Mouse (Mus musculus): ENCODE measurements at regions not wholly inside any gene's neighbourhood (a gene's known extent, or its start where the extent isn't known, plus 50 kb on each side); places are given as distances from the start of the nearest gene placed in this dataset.
"Not testable (repeated sequence)": the region's sequence is repeated elsewhere in the genome, so short reads cannot be mapped to it uniquely, and the experiment has no call there.

DNA sequence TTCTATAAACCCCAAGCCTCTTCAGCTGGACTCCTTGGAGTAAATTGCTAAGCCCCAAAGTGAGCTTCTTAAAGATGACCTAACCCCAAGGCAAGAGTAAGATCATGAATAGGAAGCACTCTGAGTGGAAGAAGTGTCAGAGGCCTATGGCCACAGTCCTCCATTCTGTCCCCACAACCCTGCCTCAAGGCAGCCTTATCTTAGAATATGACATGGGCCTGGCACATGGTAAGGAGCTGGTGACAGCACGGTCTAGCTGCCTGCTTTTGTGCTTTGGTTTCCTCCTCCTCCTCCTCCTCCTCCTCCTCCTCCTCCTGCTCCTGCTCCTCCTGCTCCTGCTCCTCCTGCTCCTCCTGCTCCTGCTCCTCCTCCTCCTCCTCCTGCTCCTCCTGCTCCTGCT is 73.6 kb downstream of the Vcpkmt start:
- H3K9me3 ChIP-seq (ENCODE audit: control insufficient read depth, low read length); H3K36me3 ChIP-seq (ENCODE audit: control insufficient read depth, insufficient read depth, low read length); H3K9ac ChIP-seq (ENCODE audit: low read length); H3K4me3 ChIP-seq (ENCODE audit: low read length); H3K27ac ChIP-seq (ENCODE audit: low read length); ATAC-seq (ENCODE audit: low read depth); H3K4me2 ChIP-seq (ENCODE audit: low read depth, low read length); H3K27me3 ChIP-seq (ENCODE audit: control insufficient read depth, insufficient read depth, low read depth, low read length); H3K4me1 ChIP-seq (replicated peaks; ENCODE audit: control insufficient read depth, insufficient read depth, low read length): not testable (repeated sequence)
- WGBS = 69% methylated on average over 1 of the region's 1 CpGs

GRCm38 (mm10) chr12:69507906-69508305 is 74.9 kb downstream of the Vcpkmt start:
- Histone ChIP-seq H3K9me3 (ENCODE audit: control insufficient read depth, low read length) (no peaks in the 10 kb centered on the region; the same call in 1 of the 2 replicates), H3K9ac (ENCODE audit: low read length) (no peak overlapping the region), H3K4me1 (replicated peaks; ENCODE audit: control insufficient read depth, insufficient read depth, low read length) (peaks cover 2% of the 10 kb centered on the region), H3K36me3 (ENCODE audit: control insufficient read depth, insufficient read depth, low read length) (no peaks in the 10 kb centered on the region), H3K27ac (ENCODE audit: low read length) (no peak overlapping the region), H3K27me3 (ENCODE audit: control insufficient read depth, insufficient read depth, low read depth, low read length) (no peaks in the 10 kb centered on the region), H3K4me3 (ENCODE audit: low read length) (no peak overlapping the region), H3K4me2 (ENCODE audit: low read depth, low read length) (no peak overlapping the region)
- no peak for ATAC-seq (ENCODE audit: low read depth)
- WGBS = 89% methylated on average over 6 of the region's 6 CpGs

- Histone ChIP-seq H3K4me1 (replicated peaks; ENCODE audit: control insufficient read depth, insufficient read depth, low read length) (peaks cover 8% of the 10 kb centered on the region), H3K36me3 (ENCODE audit: control insufficient read depth, insufficient read depth, low read length) (no peaks in the 10 kb centered on the region), H3K9me3 (ENCODE audit: control insufficient read depth, low read length) (no peaks in the 10 kb centered on the region; the same call in 1 of the 2 replicates), H3K4me2 (ENCODE audit: low read depth, low read length) (no peak overlapping the region), H3K27ac (ENCODE audit: low read length) (no peak overlapping the region), H3K4me3 (ENCODE audit: low read length) (no peak overlapping the region), H3K27me3 (ENCODE audit: control insufficient read depth, insufficient read depth, low read depth, low read length) (no peaks in the 10 kb centered on the region), H3K9ac (ENCODE audit: low read length) (no peak overlapping the region)
- ATAC-seq (ENCODE audit: low read depth) = peak; percentile 29; the same call in 1 of the 2 replicates
- WGBS = 56% methylated on average over 3 of the region's 3 CpGs
Measured at GRCm38 (mm10) chr12:69507333-69507732, 75.5 kb downstream of the Vcpkmt start.

- peak; percentile 3; the same call in 1 of the 2 replicates for ATAC-seq (ENCODE audit: low read depth)
- H3K9ac ChIP-seq (ENCODE audit: low read length) = peak overlapping the region; percentile 65
- H3K9me3 ChIP-seq (ENCODE audit: control insufficient read depth, low read length) = no peaks in the 10 kb centered on the region; the same call in 1 of the 2 replicates
- H3K4me1 ChIP-seq (replicated peaks; ENCODE audit: control insufficient read depth, insufficient read depth, low read length) = peaks cover 26% of the 10 kb centered on the region
- H3K27me3 ChIP-seq (ENCODE audit: control insufficient read depth, insufficient read depth, low read depth, low read length) = no peaks in the 10 kb centered on the region
- no peaks in the 10 kb centered on the region for H3K36me3 ChIP-seq (ENCODE audit: control insufficient read depth, insufficient read depth, low read length)
- H3K4me2 ChIP-seq (ENCODE audit: low read depth, low read length) = peak overlapping the region; percentile 54
- peak overlapping the region; percentile 28 for H3K4me3 ChIP-seq (ENCODE audit: low read length)
- peak overlapping the region; percentile 99 for H3K27ac ChIP-seq (ENCODE audit: low read length)
- 53% methylated on average over 6 of the region's 6 CpGs for WGBS
Measured at GRCm38 (mm10) chr12:69502706-69503070, 80.1 kb downstream of the Vcpkmt start.

DNA sequence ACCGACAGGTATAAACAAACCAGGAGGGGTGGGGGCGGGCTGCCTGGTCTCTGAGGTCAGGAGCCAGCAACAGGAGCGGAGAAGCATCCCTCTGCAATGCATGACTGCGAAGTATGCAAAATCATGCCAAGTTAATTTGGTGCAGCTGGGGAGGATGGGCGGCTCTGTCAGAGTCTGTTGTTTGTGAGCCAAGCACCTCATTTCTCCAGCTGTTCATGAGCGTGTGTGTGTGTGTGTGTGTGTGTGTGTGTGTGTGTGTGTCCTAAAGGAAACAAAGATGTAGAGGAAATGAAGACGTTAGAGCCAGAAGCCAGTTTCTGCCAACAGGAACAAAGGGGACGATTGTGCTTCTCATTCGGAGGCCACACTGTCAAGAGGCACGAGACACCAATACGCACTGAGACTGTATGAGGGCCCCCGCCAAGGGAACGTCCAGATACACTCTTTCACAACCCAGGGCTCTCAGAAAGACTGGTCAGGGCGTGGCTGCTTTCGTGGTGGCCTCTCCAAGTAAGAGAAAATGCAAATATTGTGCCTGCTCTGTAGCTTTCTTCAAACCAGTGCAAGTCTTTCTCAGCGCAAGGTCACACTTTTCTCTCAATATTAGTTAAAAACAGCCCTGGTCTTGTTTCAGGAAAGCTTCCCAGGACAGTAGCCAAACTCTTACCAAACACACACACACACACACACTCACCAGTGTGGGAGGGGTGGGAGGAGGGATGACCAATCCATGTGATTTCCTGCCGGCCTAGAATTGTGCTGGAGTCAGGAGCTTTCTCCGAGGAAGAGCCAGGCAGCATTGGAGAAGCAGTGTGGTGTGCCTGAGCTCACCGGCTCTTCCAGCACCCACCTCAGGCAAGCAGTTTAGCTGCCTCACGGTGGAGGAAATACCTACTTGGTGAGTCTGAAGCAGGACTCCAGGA is 80.8 kb downstream of the Vcpkmt start:
- Histone ChIP-seq H3K4me2 (ENCODE audit: low read depth, low read length) (peak overlapping the region; percentile 54), H3K9ac (ENCODE audit: low read length) (peak overlapping the region; percentile 65), H3K4me1 (replicated peaks; ENCODE audit: control insufficient read depth, insufficient read depth, low read length) (peaks cover 26% of the 10 kb centered on the region), H3K27ac (ENCODE audit: low read length) (peak overlapping the region; percentile 99), H3K9me3 (ENCODE audit: control insufficient read depth, low read length) (no peaks in the 10 kb centered on the region; the same call in 1 of the 2 replicates), H3K36me3 (ENCODE audit: control insufficient read depth, insufficient read depth, low read length) (no peaks in the 10 kb centered on the region), H3K4me3 (ENCODE audit: low read length) (peak overlapping the region; percentile 28), H3K27me3 (ENCODE audit: control insufficient read depth, insufficient read depth, low read depth, low read length) (no peaks in the 10 kb centered on the region)
- peak; percentile 90 for ATAC-seq (ENCODE audit: low read depth)
- 4% methylated on average over 20 of the region's 20 CpGs for WGBS

DNA sequence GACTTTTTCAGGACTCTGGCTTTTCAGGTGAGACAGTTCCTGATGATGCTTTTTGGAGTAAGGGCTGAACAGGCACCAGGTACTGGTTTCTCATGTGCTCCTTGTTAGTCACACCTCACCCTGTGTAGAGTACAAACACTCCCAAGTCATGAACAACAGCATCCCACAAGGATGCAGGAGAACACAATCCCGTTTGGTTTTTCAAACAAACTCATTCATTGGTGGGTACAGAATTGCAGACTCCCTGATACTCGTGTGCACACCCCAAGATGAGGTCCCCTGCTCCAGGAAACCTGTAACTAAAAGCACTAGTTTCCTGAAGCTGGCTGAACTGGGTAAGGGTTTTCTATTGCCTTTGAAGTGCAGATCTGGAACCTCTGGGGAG is 81.5 kb downstream of the Vcpkmt start:
- no peaks in the 10 kb centered on the region for H3K27me3 ChIP-seq (ENCODE audit: control insufficient read depth, insufficient read depth, low read depth, low read length)
- no peaks in the 10 kb centered on the region for H3K36me3 ChIP-seq (ENCODE audit: control insufficient read depth, insufficient read depth, low read length)
- peak overlapping the region; percentile 54; the same call in 1 of the 2 replicates for H3K4me2 ChIP-seq (ENCODE audit: low read depth, low read length)
- peak overlapping the region; percentile 99 for H3K27ac ChIP-seq (ENCODE audit: low read length)
- no peak overlapping the region for H3K4me3 ChIP-seq (ENCODE audit: low read length)
- WGBS = 19% methylated on average over 2 of the region's 2 CpGs
- peaks cover 31% of the 10 kb centered on the region for H3K4me1 ChIP-seq (replicated peaks; ENCODE audit: control insufficient read depth, insufficient read depth, low read length)
- H3K9ac ChIP-seq (ENCODE audit: low read length) = 0 out of 2 replicates have a peak overlapping the region, but pooled peaks have one; percentile 18
- H3K9me3 ChIP-seq (ENCODE audit: control insufficient read depth, low read length) = no peaks in the 10 kb centered on the region
- ATAC-seq (ENCODE audit: low read depth) = no peak

DNA sequence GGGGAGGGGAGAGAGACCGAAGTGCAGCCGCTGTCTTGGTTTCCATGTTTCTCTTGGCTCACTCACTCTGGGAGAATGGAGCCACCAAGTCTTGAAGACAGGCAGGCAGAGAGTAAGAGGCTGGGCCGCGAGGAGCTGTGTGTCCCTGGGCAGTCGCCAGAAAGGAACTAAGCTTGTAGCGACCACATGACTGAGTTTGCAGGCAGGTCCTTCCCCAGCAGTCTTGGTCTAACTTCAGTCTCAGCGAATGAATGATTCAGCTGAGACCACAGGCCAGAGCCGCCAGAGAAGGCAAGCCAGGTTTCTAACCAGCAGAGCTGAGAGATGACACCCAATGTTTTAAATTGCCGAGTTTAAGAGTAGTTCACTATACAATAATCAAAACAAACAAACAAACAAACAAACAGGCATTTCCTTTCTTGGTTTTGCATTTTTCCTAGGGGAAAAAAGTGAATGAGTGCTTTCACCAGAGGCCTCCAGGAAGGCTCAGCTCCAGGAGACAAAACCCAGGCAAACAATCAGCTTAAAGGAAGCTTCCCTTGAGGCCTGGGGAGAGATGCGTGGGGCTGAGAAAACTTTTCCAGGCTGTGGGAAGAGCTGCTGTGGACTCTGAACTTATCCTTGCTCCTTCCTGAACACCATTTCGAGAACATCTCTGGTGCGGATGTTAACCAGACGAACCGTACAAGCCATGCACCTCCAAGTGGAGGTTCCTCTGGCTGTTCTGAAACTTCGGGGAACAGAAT is 82.1 kb downstream of the Vcpkmt start:
- Histone ChIP-seq H3K36me3 (ENCODE audit: control insufficient read depth, insufficient read depth, low read length) (no peaks in the 10 kb centered on the region), H3K4me3 (ENCODE audit: low read length) (no peak overlapping the region), H3K9ac (ENCODE audit: low read length) (no peak overlapping the region), H3K4me1 (replicated peaks; ENCODE audit: control insufficient read depth, insufficient read depth, low read length) (peaks cover 37% of the 10 kb centered on the region), H3K9me3 (ENCODE audit: control insufficient read depth, low read length) (no peaks in the 10 kb centered on the region), H3K4me2 (ENCODE audit: low read depth, low read length) (no peak overlapping the region), H3K27me3 (ENCODE audit: control insufficient read depth, insufficient read depth, low read depth, low read length) (no peaks in the 10 kb centered on the region), H3K27ac (ENCODE audit: low read length) (peak overlapping the region; percentile 99)
- ATAC-seq (ENCODE audit: low read depth) = no peak
- 54% methylated on average over 15 of the region's 15 CpGs for WGBS

- no peak overlapping the region; the same call in 1 of the 2 replicates for H3K4me2 ChIP-seq (ENCODE audit: low read depth, low read length)
- H3K9ac ChIP-seq (ENCODE audit: low read length) = peak overlapping the region; percentile 16; the same call in 1 of the 2 replicates
- no peaks in the 10 kb centered on the region for H3K27me3 ChIP-seq (ENCODE audit: control insufficient read depth, insufficient read depth, low read depth, low read length)
- H3K4me1 ChIP-seq (replicated peaks; ENCODE audit: control insufficient read depth, insufficient read depth, low read length) = peaks cover 45% of the 10 kb centered on the region
- H3K9me3 ChIP-seq (ENCODE audit: control insufficient read depth, low read length) = no peaks in the 10 kb centered on the region
- WGBS = 41% methylated on average over 7 of the region's 7 CpGs
- no peak overlapping the region for H3K4me3 ChIP-seq (ENCODE audit: low read length)
- H3K27ac ChIP-seq (ENCODE audit: low read length) = peak overlapping the region; percentile 86
- ATAC-seq (ENCODE audit: low read depth) = peak; percentile 75
- H3K36me3 ChIP-seq (ENCODE audit: control insufficient read depth, insufficient read depth, low read length) = no peaks in the 10 kb centered on the region
Measured at GRCm38 (mm10) chr12:69497121-69497520, 85.7 kb downstream of the Vcpkmt start.

GRCm38 (mm10) chr12:69496341-69496904 is 86.4 kb downstream of the Vcpkmt start:
- H3K27ac ChIP-seq (ENCODE audit: low read length) = peak overlapping the region; percentile 86
- peaks cover 38% of the 10 kb centered on the region for H3K4me1 ChIP-seq (replicated peaks; ENCODE audit: control insufficient read depth, insufficient read depth, low read length)
- H3K9me3 ChIP-seq (ENCODE audit: control insufficient read depth, low read length) = no peaks in the 10 kb centered on the region
- ATAC-seq (ENCODE audit: low read depth) = peak; percentile 17; the same call in 1 of the 2 replicates
- H3K27me3 ChIP-seq (ENCODE audit: control insufficient read depth, insufficient read depth, low read depth, low read length) = no peaks in the 10 kb centered on the region
- 48% methylated on average over 6 of the region's 6 CpGs for WGBS
- no peak overlapping the region for H3K4me3 ChIP-seq (ENCODE audit: low read length)
- H3K4me2 ChIP-seq (ENCODE audit: low read depth, low read length) = no peak overlapping the region
- H3K9ac ChIP-seq (ENCODE audit: low read length) = peak overlapping the region; percentile 5; the same call in 1 of the 2 replicates
- no peaks in the 10 kb centered on the region for H3K36me3 ChIP-seq (ENCODE audit: control insufficient read depth, insufficient read depth, low read length)
